Mouse (Mus musculus) embryonic facial prominence, embryonic 10.5 days (tissue): ENCODE data around the gene Kpnb1. TPM values are rescaled to one million over a fixed set of nuclear protein-coding genes. Genes with fewer than 3 reads are reported as not detected.

Source experiments
- DNase-seq: peaks from one replicate; pipeline ENCODE4 v3.0.0-alpha.2; 2017; ENCODE audit warnings: low spot score
- H3K27ac ChIP-seq: fragments of 300-500 bp; sonication (generic); replicated peaks from 2 replicates; pipeline ENCODE4 v1.5.1; 2016; ENCODE audit warnings: mild to moderate bottlenecking
- H3K27me3 ChIP-seq: fragments of 300-500 bp; sonication (generic); replicated peaks from 2 replicates; pipeline ENCODE4 v1.6.1; 2016; ENCODE audit warnings: low read depth, mild to moderate bottlenecking; ENCODE audit not compliant: poor library complexity, severe bottlenecking
- H3K36me3 ChIP-seq: fragments of 300-500 bp; sonication (generic); replicated peaks from 2 replicates; pipeline ENCODE4 v1.6.1; 2016; ENCODE audit warnings: mild to moderate bottlenecking, moderate library complexity
- H3K4me1 ChIP-seq: fragments of 300-500 bp; sonication (generic); 2 replicates; pipeline ENCODE4 v1.6.1; 2016
- H3K4me3 ChIP-seq: fragments of 300-500 bp; sonication (generic); 2 replicates; pipeline ENCODE4 v1.5.1; 2016; ENCODE audit warnings: mild to moderate bottlenecking, moderate library complexity
- H3K9me3 ChIP-seq: fragments of 300-500 bp; sonication (generic); 2 replicates; pipeline ENCODE4 v1.6.1; 2016; ENCODE audit warnings: mild to moderate bottlenecking
- WGBS: fragments of 180-500 bp; shearing (Covaris S2); methylation state at CpG from one replicate; pipeline ENCODE4 v1.1.7; 2016; 5-methylcytosine and 5-hydroxymethylcytosine counted together
- polyA plus RNA-seq: library from polyadenylated mRNA; unstranded; fragments of >200 nt; fragmentation: Nextera tagmentation; extraction: Ambion mirVana; gene quantifications from 2 replicates; pipeline ENCODE4 v1.2.1, GENCODE M21; 2016

The Kpnb1 gene
- polyA plus RNA-seq, 1 experiment from 2014 or later: 85.9 TPM

GRCm38 (mm10) chr11:97181061-97181460, 6.6 kb downstream of the Kpnb1 start:
- Histone ChIP-seq H3K4me3 (no peak overlapping the region), H3K36me3 (peaks cover 100% of the 10 kb centered on the region), H3K4me1 (peaks cover 21% of the 10 kb centered on the region), H3K27me3 (no peaks in the 10 kb centered on the region), H3K27ac (no peak overlapping the region), H3K9me3 (no peaks in the 10 kb centered on the region)
- no peak for DNase-seq
- WGBS: 82% methylated on average over 5 of the region's 5 CpGs

- H3K36me3 ChIP-seq: peaks cover 100% of the 10 kb centered on the region
- 98% methylated on average over 2 of the region's 2 CpGs for WGBS
- H3K4me1 ChIP-seq: no peaks in the 10 kb centered on the region
- no peak overlapping the region for H3K4me3 ChIP-seq
- no peaks in the 10 kb centered on the region for H3K9me3 ChIP-seq
- no peaks in the 10 kb centered on the region for H3K27me3 ChIP-seq
- no peak overlapping the region for H3K27ac ChIP-seq
- no peak for DNase-seq
Measured at GRCm38 (mm10) chr11:97178198-97178597, 9.5 kb downstream of the Kpnb1 start.

- Histone ChIP-seq H3K27me3 (no peaks in the 10 kb centered on the region), H3K4me3 (no peak overlapping the region), H3K4me1 (no peaks in the 10 kb centered on the region), H3K36me3 (peaks cover 100% of the 10 kb centered on the region), H3K9me3 (no peaks in the 10 kb centered on the region), H3K27ac (no peak overlapping the region)
- peak; percentile 40 for DNase-seq
- WGBS: 65% methylated on average over 3 of the region's 3 CpGs
Measured at GRCm38 (mm10) chr11:97176851-97177250, 10.8 kb downstream of the Kpnb1 start.

- DNase-seq: no peak
- Histone ChIP-seq H3K9me3 (no peaks in the 10 kb centered on the region), H3K27ac (no peak overlapping the region), H3K4me3 (no peak overlapping the region), H3K4me1 (no peaks in the 10 kb centered on the region), H3K27me3 (no peaks in the 10 kb centered on the region), H3K36me3 (peaks cover 100% of the 10 kb centered on the region)
- 94% methylated on average over 7 of the region's 7 CpGs for WGBS
Measured at GRCm38 (mm10) chr11:97175499-97175898, 12.2 kb downstream of the Kpnb1 start.

GRCm38 (mm10) chr11:97160341-97160740, 27.3 kb downstream of the Kpnb1 start:
- Histone ChIP-seq H3K9me3 (no peaks in the 10 kb centered on the region), H3K27me3 (no peaks in the 10 kb centered on the region), H3K36me3 (peaks cover 100% of the 10 kb centered on the region), H3K4me1 (no peaks in the 10 kb centered on the region), H3K27ac (no peak overlapping the region), H3K4me3 (no peak overlapping the region)
- DNase-seq: no peak
- WGBS: 79% methylated on average over 6 of the region's 6 CpGs

GRCm38 (mm10) chr11:97156999-97157398, 30.7 kb downstream of the Kpnb1 start:
- Histone ChIP-seq H3K27ac (no peak overlapping the region), H3K36me3 (peaks cover 85% of the 10 kb centered on the region), H3K4me3 (no peak overlapping the region), H3K27me3 (no peaks in the 10 kb centered on the region; the same call in 1 of the 2 replicates), H3K9me3 (no peaks in the 10 kb centered on the region), H3K4me1 (peaks cover 24% of the 10 kb centered on the region)
- DNase-seq: no peak
- WGBS: 80% methylated on average over 7 of the region's 7 CpGs

- H3K27ac ChIP-seq: peak overlapping the region; percentile 35; the same call in 1 of the 2 replicates
- H3K27me3 ChIP-seq: peaks cover 19% of the 10 kb centered on the region
- peak; percentile 48 for DNase-seq
- H3K4me3 ChIP-seq: peak overlapping the region; percentile 85
- no peaks in the 10 kb centered on the region for H3K9me3 ChIP-seq
- H3K4me1 ChIP-seq: peaks cover 55% of the 10 kb centered on the region
- peaks cover 52% of the 10 kb centered on the region for H3K36me3 ChIP-seq
- WGBS: 24% methylated on average over 10 of the region's 10 CpGs
Measured at GRCm38 (mm10) chr11:97152662-97153287, 34.9 kb downstream of the Kpnb1 start.

- 2% methylated on average over 11 of the region's 11 CpGs for WGBS
- peaks cover 47% of the 10 kb centered on the region for H3K36me3 ChIP-seq
Measured at GRCm38 (mm10) chr11:97152023-97152426, 35.7 kb downstream of the Kpnb1 start.

GRCm38 (mm10) chr11:97151343-97151801, 36.3 kb downstream of the Kpnb1 start, which contains the start of gene Tbkbp1:
Gene Tbkbp1 (minus strand): TSS chr11:97151495.
- Histone ChIP-seq H3K27me3 (peaks cover 26% of the 10 kb centered on the region), H3K4me3 (peak within 1 kb of the TSS; percentile 85), H3K9me3 (no peaks in the 10 kb centered on the region), H3K27ac (peak within 1 kb of the TSS; percentile 94), H3K36me3 (peaks cover 41% of the 10 kb centered on the region), H3K4me1 (peaks cover 60% of the 10 kb centered on the region)
- under 1% methylated on average over 49 of the region's 64 CpGs for WGBS
- DNase-seq: peak; percentile 69

More at GRCm38 (mm10) chr11:97152023-97152426, 35.7 kb downstream of the Kpnb1 start:
- DNase-seq: peak; percentile 51
- no peaks in the 10 kb centered on the region for H3K9me3 ChIP-seq
- H3K27me3 ChIP-seq: peaks cover 26% of the 10 kb centered on the region
- H3K4me1 ChIP-seq: peaks cover 55% of the 10 kb centered on the region
- H3K27ac ChIP-seq: peak overlapping the region; percentile 10; the same call in 1 of the 2 replicates
- peak overlapping the region; percentile 85 for H3K4me3 ChIP-seq

- peak overlapping the region; percentile 85 for H3K4me3 ChIP-seq
- H3K27me3 ChIP-seq: peaks cover 26% of the 10 kb centered on the region
- H3K27ac ChIP-seq: peak overlapping the region; percentile 94
- H3K9me3 ChIP-seq: no peaks in the 10 kb centered on the region
- peak; percentile 90 for DNase-seq
- peaks cover 41% of the 10 kb centered on the region for H3K36me3 ChIP-seq
- H3K4me1 ChIP-seq: peaks cover 67% of the 10 kb centered on the region
- WGBS: under 1% methylated on average over 87 of the region's 102 CpGs
Measured at GRCm38 (mm10) chr11:97150411-97151330, 37.0 kb downstream of the Kpnb1 start.

GRCm38 (mm10) chr11:97149995-97150410, 37.7 kb downstream of the Kpnb1 start:
- peaks cover 41% of the 10 kb centered on the region for H3K36me3 ChIP-seq
- H3K27ac ChIP-seq: peak overlapping the region; percentile 94
- peaks cover 26% of the 10 kb centered on the region for H3K27me3 ChIP-seq
- WGBS: 4% methylated on average over 14 of the region's 14 CpGs
- H3K9me3 ChIP-seq: no peaks in the 10 kb centered on the region
- H3K4me1 ChIP-seq: peaks cover 73% of the 10 kb centered on the region
- peak overlapping the region; percentile 85 for H3K4me3 ChIP-seq
- DNase-seq: peak; percentile 60

GRCm38 (mm10) chr11:97149026-97149425, 38.7 kb downstream of the Kpnb1 start:
- Histone ChIP-seq H3K9me3 (no peaks in the 10 kb centered on the region), H3K4me3 (peak overlapping the region; percentile 85), H3K27ac (peak overlapping the region; percentile 94), H3K4me1 (peaks cover 72% of the 10 kb centered on the region), H3K36me3 (peaks cover 37% of the 10 kb centered on the region), H3K27me3 (peaks cover 26% of the 10 kb centered on the region)
- no peak for DNase-seq
- WGBS: 27% methylated on average over 9 of the region's 9 CpGs
